Comparison of ENCODE assay signal across 13 mouse cellular contexts in the genomic region with DNA sequence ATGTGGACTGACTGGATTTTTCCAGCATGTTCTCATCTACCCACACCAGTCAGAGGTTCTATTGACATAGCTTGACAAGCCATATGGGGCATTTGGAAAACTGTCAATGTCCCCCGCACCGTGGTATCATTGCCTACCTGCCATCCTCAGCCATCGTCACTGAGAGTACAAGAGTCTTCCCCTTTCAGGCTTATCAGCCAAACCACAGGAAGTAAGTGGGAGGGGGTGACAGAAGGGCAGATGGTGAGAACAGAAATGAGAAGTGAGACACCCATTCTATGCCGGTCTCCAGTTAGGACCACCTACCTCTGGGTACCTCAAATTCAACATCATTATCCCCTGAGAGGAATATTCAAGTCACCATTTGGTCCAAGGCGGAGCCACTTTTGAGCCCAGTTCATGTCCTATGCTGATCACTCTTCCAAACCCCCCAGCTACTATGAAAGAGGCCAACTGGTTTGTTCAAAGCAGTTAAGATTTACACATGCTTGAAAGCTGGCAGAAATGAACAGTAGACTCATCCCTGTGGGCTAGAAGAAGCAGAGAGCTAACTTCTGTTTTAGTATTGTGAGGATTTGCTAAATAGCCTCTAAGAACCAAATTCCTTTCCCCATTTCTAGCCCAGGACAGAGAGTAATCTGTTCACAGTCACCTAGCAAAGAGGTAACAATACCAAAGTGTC. TPM values are rescaled to one million over a fixed set of nuclear protein-coding genes. Genes with fewer than 3 reads are reported as not detected.
DNase-seq lines count a peak whose midpoint lies in the region; ATAC-seq lines count a peak whose summit lies in the region.
"Had no signal": no experiment of that assay in that cellular context is flagged by ENCODE, and none has a peak within 500 bp of the region (broad histone marks: within the 10 kb centered on the region; RNA-seq: fewer than 3 reads in every experiment).

No protein-coding gene starts in this region.

- no peak overlapping the region for H3K4me3 ChIP-seq in heart, embryonic 16.5 days (ENCODE audit: low read length)
- H3K4me3 ChIP-seq: gastrocnemius, adult 2 months had no signal

- intact Hi-C loops in heart, postnatal 36 days (cut with DNase I): no loop called here
- intact Hi-C loops in gastrocnemius, postnatal 14 days (cut with DNase I; ENCODE audit: low total_unique reads): no loop called here

- H3K9me3 ChIP-seq in heart, embryonic 16.5 days (replicated peaks; ENCODE audit: control insufficient read depth, low read length): no peaks in the 10 kb centered on the region; the same call in 1 of the 2 replicates

- DNase-seq in heart, postnatal 36 days: no peak
- DNase-seq in induced T-regulatory cell, adult 2 months (ENCODE audit: low read depth): peak; percentile 75
- peak; percentile 54 for DNase-seq in thymus, postnatal 4 days
- DNase-seq in cerebellum, postnatal 4 days (ENCODE audit: low spot score in 2 of 2): no peak
- no peak for DNase-seq in adrenal gland, postnatal 10 days
- DNase-seq in gastrocnemius, postnatal 14 days: no peak
- DNase-seq: cerebellum, adult 18-20 months; gastrocnemius, adult 2 months; heart, postnatal 10 days; kidney, adult 18-20 months; lung, adult 2 months had no signal

- H3K36me3 ChIP-seq in heart, embryonic 16.5 days (ENCODE audit: control insufficient read depth, insufficient read depth): no peaks in the 10 kb centered on the region

- no peaks in the 10 kb centered on the region for H3K27me3 ChIP-seq in heart, embryonic 16.5 days (ENCODE audit: control insufficient read depth, insufficient read depth, low read length)

- WGBS in heart, embryonic 16.5 days: 46% methylated on average over 5 of the region's 5 CpGs

- H3K9ac ChIP-seq in heart, embryonic 16.5 days (ENCODE audit: low read length): no peak overlapping the region

- H3K4me2 ChIP-seq in heart, embryonic 16.5 days (ENCODE audit: low read depth, low read length): no peak overlapping the region

- peak; percentile 43; the same call in 1 of the 2 replicates for ATAC-seq in heart, embryonic 16.5 days (replicated peaks; ENCODE audit: extremely low read depth, insufficient read depth, low FRiP score)
- peak; percentile 87 for ATAC-seq in neutrophil, adult 5-6 weeks (ENCODE audit: extremely low read depth, insufficient number of reproducible peaks, low FRiP score, poor library complexity, severe bottlenecking)

- H3K27ac ChIP-seq in heart, embryonic 16.5 days (ENCODE audit: low read length): no peak overlapping the region
- H3K27ac ChIP-seq: gastrocnemius, adult 2 months had no signal

- H3K4me1 ChIP-seq in heart, embryonic 16.5 days (ENCODE audit: control insufficient read depth, insufficient read depth, low read length): peaks cover 3% of the 10 kb centered on the region

RNA-seq across cellular contexts. Expression of gene Chst15, which starts 48.8 kb away (rescaled TPM):
- polyA plus RNA-seq in heart, embryonic 16.5 days (2015; fragmentation: Nextera tagmentation; extraction: Ambion mirVana): 6.2 and 7.2 TPM in 2 replicates
- total RNA-seq in heart, postnatal 36 days (2021): 1 to 10 TPM; 8.3 to 9.2 TPM
- 81.4 and 83.2 TPM in 2 replicates for total RNA-seq in neutrophil, adult 5-6 weeks (2017)
- total RNA-seq in adrenal gland, postnatal 10 days (2021): 10 to 100 TPM; 39.3 to 40.3 TPM
- total RNA-seq in gastrocnemius, postnatal 14 days (2021): 1 to 10 TPM; 5.8 to 8.4 TPM

Comparison
In these comparisons a context has a peak if more than half of its experiments do, and no peak if none do; other contexts are left out.
1. DNase-seq: peak in induced T-regulatory cell, adult 2 months (single experiment) and thymus, postnatal 4 days (single experiment); none in heart, postnatal 36 days (0 of 2), cerebellum, postnatal 4 days (0 of 2), adrenal gland, postnatal 10 days (single experiment) and gastrocnemius, postnatal 14 days (single experiment).